Mouse (Mus musculus): Measurements from ENCODE around the gene Gpx7. TPM values are rescaled to one million over a fixed set of nuclear protein-coding genes. Genes with fewer than 3 reads are reported as not detected.

The Gpx7 gene
- polyA plus RNA-seq, 2 experiments, result 5.8 to 7.6 TPM

GRCm38 (mm10) chr4:108392558-108392957 is 14.2 kb downstream of the Gpx7 start:
- no peak overlapping the region for H3K9ac ChIP-seq (replicated peaks)
- 15% methylated on average over 2 of the region's 2 CpGs for WGBS (ENCODE audit: insufficient replicate concordance)
- H3K9me3 ChIP-seq (ENCODE audit: control insufficient read depth, low read length), result no peaks in the 10 kb centered on the region
- no peaks in the 10 kb centered on the region for H3K27me3 ChIP-seq (ENCODE audit: control insufficient read depth, insufficient read depth, low read length)
- no peak overlapping the region for H3K27ac ChIP-seq
- peaks cover 0 to 11% of the 10 kb centered on the region in 2 experiments; a peak in 2 of 4 replicates for H3K4me1 ChIP-seq (replicated peaks; ENCODE audit: control insufficient read depth in 2 of 2, insufficient read depth in 2 of 2, low read length in 1 of 2)
- no peak overlapping the region for H3K4me3 ChIP-seq (ENCODE audit: insufficient read depth in 1 of 2, low read depth in 2 of 2, low read length in 2 of 2)
- DNase-seq (ENCODE audit: low read depth in 3 of 3, low spot score in 3 of 3), result peak in 1 of 3 experiments; percentile 6
- no peak overlapping the region for H3K4me2 ChIP-seq (ENCODE audit: low read depth)
- TF ChIP-seq EP300 (IDR thresholded peaks at IDR 0.05; ENCODE audit: low read depth), result no peak
- no peak for TF ChIP-seq CTCF (IDR thresholded peaks at IDR 0.05; ENCODE audit: low read depth)
- no peaks in the 10 kb centered on the region for H3K36me3 ChIP-seq (replicated peaks; ENCODE audit: control insufficient read depth, insufficient read depth, low read depth)
- no peak for ATAC-seq (ENCODE audit: insufficient read depth)

- no peak for ATAC-seq (ENCODE audit: insufficient read depth)
- Histone ChIP-seq H3K9me3 (ENCODE audit: control insufficient read depth, low read length) (no peaks in the 10 kb centered on the region), H3K9ac (replicated peaks) (no peak overlapping the region), H3K4me1 (replicated peaks; ENCODE audit: control insufficient read depth in 2 of 2, insufficient read depth in 2 of 2, low read length in 1 of 2) (peaks cover 0 to 13% of the 10 kb centered on the region in 2 experiments; a peak in 2 of 4 replicates), H3K4me3 (ENCODE audit: insufficient read depth in 1 of 2, low read depth in 2 of 2, low read length in 2 of 2) (no peak overlapping the region), H3K27me3 (ENCODE audit: control insufficient read depth, insufficient read depth, low read length) (no peaks in the 10 kb centered on the region; the same call in 1 of the 2 replicates), H3K27ac (no peak overlapping the region), H3K4me2 (ENCODE audit: low read depth) (no peak overlapping the region), H3K36me3 (replicated peaks; ENCODE audit: control insufficient read depth, insufficient read depth, low read depth) (no peaks in the 10 kb centered on the region)
- DNase-seq (ENCODE audit: low read depth in 3 of 3, low spot score in 3 of 3), result no peak
- no peak for TF ChIP-seq EP300 (IDR thresholded peaks at IDR 0.05; ENCODE audit: low read depth)
- no peak for TF ChIP-seq CTCF (IDR thresholded peaks at IDR 0.05; ENCODE audit: low read depth)
- WGBS (ENCODE audit: insufficient replicate concordance), result 56% methylated on average over 5 of the region's 5 CpGs
Observed at GRCm38 (mm10) chr4:108391124-108391523, 15.6 kb downstream of the Gpx7 start.

- Histone ChIP-seq H3K4me1 (replicated peaks; ENCODE audit: control insufficient read depth in 2 of 2, insufficient read depth in 2 of 2, low read length in 1 of 2) (peaks cover 0 to 13% of the 10 kb centered on the region in 2 experiments; a peak in 2 of 4 replicates), H3K9me3 (ENCODE audit: control insufficient read depth, low read length) (no peaks in the 10 kb centered on the region), H3K36me3 (replicated peaks; ENCODE audit: control insufficient read depth, insufficient read depth, low read depth) (no peaks in the 10 kb centered on the region), H3K27ac (no peak overlapping the region), H3K27me3 (ENCODE audit: control insufficient read depth, insufficient read depth, low read length) (peaks cover 7% of the 10 kb centered on the region), H3K9ac (replicated peaks) (no peak overlapping the region), H3K4me3 (ENCODE audit: insufficient read depth in 1 of 2, low read depth in 2 of 2, low read length in 2 of 2) (no peak overlapping the region), H3K4me2 (ENCODE audit: low read depth) (no peak overlapping the region)
- ATAC-seq (ENCODE audit: insufficient read depth) (no peak), DNase-seq (ENCODE audit: low read depth in 3 of 3, low spot score in 3 of 3) (no peak)
- TF ChIP-seq CTCF (IDR thresholded peaks at IDR 0.05; ENCODE audit: low read depth) (no peak), EP300 (IDR thresholded peaks at IDR 0.05; ENCODE audit: low read depth) (no peak)
- WGBS (ENCODE audit: insufficient replicate concordance), result 58% methylated on average over 3 of the region's 3 CpGs
Observed at GRCm38 (mm10) chr4:108388741-108389140, 18.0 kb downstream of the Gpx7 start.

- peak overlapping the region; percentile 31 for H3K9ac ChIP-seq (replicated peaks)
Observed at GRCm38 (mm10) chr4:108387681-108388253, 19.0 kb downstream of the Gpx7 start.

GRCm38 (mm10) chr4:108387106-108387505 is 19.7 kb downstream of the Gpx7 start:
- DNase-seq (ENCODE audit: low read depth in 3 of 3, low spot score in 3 of 3), result no peak
- peaks cover 23% of the 10 kb centered on the region for H3K27me3 ChIP-seq (ENCODE audit: control insufficient read depth, insufficient read depth, low read length)
- no peaks in the 10 kb centered on the region for H3K36me3 ChIP-seq (replicated peaks; ENCODE audit: control insufficient read depth, insufficient read depth, low read depth)
- no peak overlapping the region for H3K9ac ChIP-seq (replicated peaks)
- no peak overlapping the region for H3K4me3 ChIP-seq (ENCODE audit: insufficient read depth in 1 of 2, low read depth in 2 of 2, low read length in 2 of 2)
- H3K27ac ChIP-seq, result no peak overlapping the region
- H3K4me1 ChIP-seq (replicated peaks; ENCODE audit: control insufficient read depth in 2 of 2, insufficient read depth in 2 of 2, low read length in 1 of 2), result peaks cover 0 to 10% of the 10 kb centered on the region in 2 experiments; a peak in 2 of 4 replicates
- TF ChIP-seq EP300 (IDR thresholded peaks at IDR 0.05; ENCODE audit: low read depth) (no peak), CTCF (IDR thresholded peaks at IDR 0.05; ENCODE audit: low read depth) (no peak)
- no peak for ATAC-seq (ENCODE audit: insufficient read depth)
- WGBS (ENCODE audit: insufficient replicate concordance), result 30% methylated on average over 4 of the region's 4 CpGs
- no peaks in the 10 kb centered on the region for H3K9me3 ChIP-seq (ENCODE audit: control insufficient read depth, low read length)
- no peak overlapping the region for H3K4me2 ChIP-seq (ENCODE audit: low read depth)

More at GRCm38 (mm10) chr4:108387681-108388253, 19.0 kb downstream of the Gpx7 start:
- H3K4me3 ChIP-seq (ENCODE audit: insufficient read depth in 1 of 2, low read depth in 2 of 2, low read length in 2 of 2), result peak overlapping the region; percentile 32 to 46
- ATAC-seq (ENCODE audit: insufficient read depth) (peak; percentile 26; the same call in 1 of the 2 replicates), DNase-seq (ENCODE audit: low read depth in 3 of 3, low spot score in 3 of 3) (no peak)
- no peaks in the 10 kb centered on the region for H3K9me3 ChIP-seq (ENCODE audit: control insufficient read depth, low read length)
- H3K4me1 ChIP-seq (replicated peaks; ENCODE audit: control insufficient read depth in 2 of 2, insufficient read depth in 2 of 2, low read length in 1 of 2), result peaks cover 0 to 13% of the 10 kb centered on the region in 2 experiments; a peak in 2 of 4 replicates
- H3K36me3 ChIP-seq (replicated peaks; ENCODE audit: control insufficient read depth, insufficient read depth, low read depth), result no peaks in the 10 kb centered on the region
- WGBS (ENCODE audit: insufficient replicate concordance), result 7% methylated on average over 18 of the region's 18 CpGs
- peaks cover 17% of the 10 kb centered on the region for H3K27me3 ChIP-seq (ENCODE audit: control insufficient read depth, insufficient read depth, low read length)
- no peak overlapping the region for H3K27ac ChIP-seq
- H3K4me2 ChIP-seq (ENCODE audit: low read depth), result peak overlapping the region; percentile 58
- no peak for TF ChIP-seq CTCF (IDR thresholded peaks at IDR 0.05; ENCODE audit: low read depth)
- TF ChIP-seq EP300 (IDR thresholded peaks at IDR 0.05; ENCODE audit: low read depth), result no peak

All from liver, embryonic 14.5 days (tissue).